Mouse (Mus musculus) embryonic facial prominence, embryonic 14.5 days (tissue): ENCODE results near the gene Ldlrad3. TPM values are rescaled to one million over a fixed set of nuclear protein-coding genes. Genes with fewer than 3 reads are reported as not detected.
A peak's percentile ranks its signal among the peaks of the same experiment; 100 is the strongest.

ENCODE experiments used
- ATAC-seq: fragments of 200-750 bp; cut with Nextera tagmentation; 2 replicates; pipeline ENCODE4 v1.8.0; 2017; ENCODE audit warnings: low read depth, moderate number of reproducible peaks, moderate TSS enrichment
- DNase-seq: peaks from one replicate; pipeline ENCODE4 v3.0.0-alpha.2; 2015; ENCODE audit warnings: low spot score
- H3K27ac ChIP-seq: fragments of 300-500 bp; sonication (generic); replicated peaks from 2 replicates; pipeline ENCODE4 v1.5.1; 2014; ENCODE audit warnings: low read depth, mild to moderate bottlenecking, low read length, moderate library complexity
- H3K27me3 ChIP-seq: fragments of 300-500 bp; sonication (generic); replicated peaks from 2 replicates; pipeline ENCODE4 v1.6.1; 2014; ENCODE audit warnings: low read length; ENCODE audit not compliant: control insufficient read depth, insufficient read depth
- H3K36me3 ChIP-seq: fragments of 300-500 bp; sonication (generic); 2 replicates; pipeline ENCODE4 v1.6.1; 2014; ENCODE audit warnings: low read length, mixed read lengths; ENCODE audit not compliant: control insufficient read depth, insufficient read depth
- H3K4me1 ChIP-seq: fragments of 300-500 bp; sonication (generic); 2 replicates; pipeline ENCODE4 v1.6.1; 2014; ENCODE audit warnings: antibody characterized with exemption, low read length; ENCODE audit not compliant: control insufficient read depth, insufficient read depth
- H3K4me2 ChIP-seq: fragments of 300-500 bp; sonication (generic); 2 replicates; pipeline ENCODE4 v1.6.1; 2014; ENCODE audit warnings: low read depth, mild to moderate bottlenecking, low read length, moderate library complexity, mixed read lengths
- H3K4me3 ChIP-seq: fragments of 300-500 bp; sonication (generic); 2 replicates; pipeline ENCODE4 v1.5.1; 2014; ENCODE audit warnings: low read depth, mild to moderate bottlenecking, low read length
- H3K9ac ChIP-seq: fragments of 300-500 bp; sonication (generic); 2 replicates; pipeline ENCODE4 v1.6.1; 2014; ENCODE audit warnings: low read depth, mild to moderate bottlenecking, low read length, moderate library complexity, mixed read lengths
- H3K9me3 ChIP-seq: fragments of 300-500 bp; sonication (generic); 2 replicates; pipeline ENCODE4 v1.6.1; 2016; ENCODE audit warnings: low read length; ENCODE audit not compliant: control insufficient read depth
- WGBS: fragments of 180-500 bp; shearing (Covaris S2); extraction: QIAGEN DNeasy Blood & Tissue Kit; methylation state at CpG from one replicate; pipeline ENCODE4 v1.1.7; 2014; 5-methylcytosine and 5-hydroxymethylcytosine counted together
- polyA plus RNA-seq: library from polyadenylated mRNA; unstranded; fragments of >200 nt; fragmentation: Nextera tagmentation; extraction: Ambion mirVana; gene quantifications from 2 replicates; pipeline ENCODE4 v1.2.1, GENCODE M21; 2014

Gene Ldlrad3
- polyA plus RNA-seq, 1 experiment from 2014 or later = 48.2 TPM

DNA sequence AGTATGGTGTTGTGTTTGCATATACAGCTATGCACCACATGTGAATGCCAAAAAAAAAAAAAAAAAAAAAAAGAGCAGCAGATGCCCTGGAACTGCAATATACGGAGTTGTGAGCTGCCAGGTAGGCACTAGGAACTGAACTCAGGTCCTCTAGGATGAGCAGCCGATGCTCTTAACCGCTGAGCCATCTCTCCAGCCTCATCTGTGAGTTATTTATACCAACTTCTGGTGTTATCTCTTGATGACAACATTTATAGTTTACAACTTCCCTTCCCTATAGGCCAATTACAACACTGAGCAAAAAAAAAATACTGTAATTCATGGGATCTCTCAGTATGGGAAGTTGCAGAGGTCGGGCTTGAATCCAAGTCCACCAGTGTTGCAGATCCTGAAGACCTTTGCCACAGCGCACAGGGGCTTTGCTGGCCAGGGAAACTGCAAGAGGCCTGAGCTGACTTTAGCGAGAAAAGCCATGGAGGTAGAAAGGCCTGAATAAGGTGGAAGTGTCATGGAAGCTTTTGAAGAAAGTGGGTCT lies 204.2 kb downstream of the Ldlrad3 start:
- H3K4me2 ChIP-seq = no peak overlapping the region
- H3K27me3 ChIP-seq = no peaks in the 10 kb centered on the region
- 89% methylated on average over 6 of the region's 6 CpGs for WGBS
- H3K9me3 ChIP-seq = no peaks in the 10 kb centered on the region
- DNase-seq (no peak), ATAC-seq (no peak)
- peaks cover 47% of the 10 kb centered on the region for H3K4me1 ChIP-seq
- no peak overlapping the region for H3K9ac ChIP-seq
- H3K27ac ChIP-seq = 0 out of 2 replicates have a peak overlapping the region, but pooled peaks have one; percentile 61
- no peaks in the 10 kb centered on the region for H3K36me3 ChIP-seq
- no peak overlapping the region for H3K4me3 ChIP-seq

DNA sequence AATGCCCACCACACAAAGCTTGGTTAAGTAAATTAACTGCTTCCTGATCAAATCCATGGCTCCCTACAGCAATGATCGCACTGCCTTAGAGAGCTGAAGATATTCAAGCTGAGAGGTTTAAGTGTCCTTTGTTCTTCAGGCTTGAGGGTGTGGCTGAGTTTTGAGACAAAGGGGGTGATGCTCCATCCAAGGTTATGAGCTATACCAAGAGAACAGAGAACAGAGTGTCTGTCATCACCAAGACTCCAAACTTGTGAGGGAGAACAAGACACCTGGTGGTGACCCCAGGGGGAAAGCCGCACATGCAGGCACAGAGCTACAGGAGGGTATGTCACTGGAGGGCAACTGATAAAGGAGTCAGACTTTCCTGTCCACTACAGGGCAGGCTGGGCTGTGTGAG lies 205.0 kb downstream of the Ldlrad3 start:
- Histone ChIP-seq H3K4me1 (peaks cover 39% of the 10 kb centered on the region), H3K4me2 (no peak overlapping the region), H3K9me3 (no peaks in the 10 kb centered on the region), H3K4me3 (no peak overlapping the region), H3K36me3 (no peaks in the 10 kb centered on the region), H3K27me3 (no peaks in the 10 kb centered on the region), H3K9ac (no peak overlapping the region), H3K27ac (no peak overlapping the region)
- WGBS = 70% methylated on average over 2 of the region's 2 CpGs
- no peak for ATAC-seq
- no peak for DNase-seq

DNA sequence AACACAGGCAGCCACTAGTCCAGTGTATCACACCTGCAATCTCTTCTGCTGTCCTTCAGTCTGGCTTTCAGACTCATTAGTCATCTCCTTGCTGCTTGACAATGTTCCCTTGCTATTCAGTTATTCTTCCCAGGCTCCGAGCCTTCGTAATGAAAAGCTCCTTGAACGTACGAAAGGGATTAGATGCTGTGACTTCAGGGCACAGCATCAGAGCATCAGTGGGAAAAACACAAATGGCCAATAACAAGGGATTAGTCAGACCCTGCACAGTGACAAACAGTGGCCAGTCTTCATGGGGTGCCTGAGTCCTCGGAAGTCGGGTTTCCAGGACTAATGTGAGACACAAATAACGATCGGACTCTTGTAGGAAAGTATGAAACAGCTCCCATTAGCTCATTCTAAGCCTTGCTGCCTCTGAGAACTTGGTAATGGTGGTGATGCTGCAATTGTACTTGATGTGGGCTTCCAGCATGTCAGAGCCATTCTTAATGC lies 205.7 kb downstream of the Ldlrad3 start:
- peaks cover 35% of the 10 kb centered on the region for H3K4me1 ChIP-seq

DNA sequence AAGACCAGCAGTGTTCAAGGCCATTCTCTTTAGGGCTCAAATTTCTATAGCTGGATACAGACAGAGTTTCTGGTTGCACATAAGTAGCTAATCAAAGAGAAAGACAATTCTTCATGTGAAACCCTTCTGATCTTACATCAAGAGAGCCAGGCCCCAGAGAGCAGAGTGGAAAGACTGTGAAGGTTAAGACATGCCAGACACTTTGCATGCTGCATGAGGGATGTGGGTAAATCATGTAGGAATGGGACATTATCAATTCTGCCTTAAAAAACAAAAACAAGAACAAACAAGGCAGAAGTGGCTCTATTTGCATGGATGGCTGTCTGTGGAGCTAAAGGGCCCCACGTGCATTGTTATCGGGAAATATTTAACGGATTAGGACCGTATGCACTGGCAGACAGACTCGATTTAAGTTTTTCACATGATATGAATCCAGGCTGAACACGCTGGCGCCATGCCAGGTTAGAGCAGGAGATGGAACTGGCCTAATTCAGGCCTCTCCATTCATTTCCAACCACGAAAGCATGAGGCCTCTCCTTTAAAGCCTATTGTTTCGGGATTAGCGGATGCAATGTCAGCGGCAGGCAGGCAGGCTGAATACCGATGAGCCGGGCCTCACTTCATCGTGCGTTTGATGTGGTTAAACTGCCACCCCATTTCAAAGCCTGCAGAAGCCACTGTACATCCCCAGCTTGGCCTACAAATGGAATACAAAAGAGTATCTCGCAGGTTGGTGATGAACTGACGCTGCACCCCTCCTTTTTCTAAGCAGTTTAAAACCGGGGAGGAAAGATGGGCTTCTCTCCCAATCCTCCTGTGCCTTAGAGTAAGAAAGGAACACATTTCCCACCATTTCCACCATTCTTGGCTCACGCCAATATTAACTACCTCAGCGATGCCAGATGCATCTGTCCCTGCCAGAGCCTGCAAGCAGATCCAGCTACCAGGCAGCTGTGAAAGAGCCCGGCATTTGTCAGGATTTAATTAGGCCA lies 207.4 kb downstream of the Ldlrad3 start:
- Histone ChIP-seq H3K4me1 (peaks cover 31% of the 10 kb centered on the region), H3K27me3 (no peaks in the 10 kb centered on the region), H3K4me3 (no peak overlapping the region), H3K4me2 (peak overlapping the region; percentile 10), H3K9ac (peak overlapping the region; percentile 40; the same call in 1 of the 2 replicates), H3K27ac (peak overlapping the region; percentile 45), H3K9me3 (no peaks in the 10 kb centered on the region), H3K36me3 (no peaks in the 10 kb centered on the region)
- DNase-seq = peak; percentile 94
- ATAC-seq = peak; percentile 83
- WGBS = 13% methylated on average over 21 of the region's 21 CpGs

More for the DNA sequence above, 205.7 kb downstream of the Ldlrad3 start:
- ATAC-seq (no peak), DNase-seq (no peak)
- Histone ChIP-seq H3K9me3 (no peaks in the 10 kb centered on the region), H3K27me3 (no peaks in the 10 kb centered on the region), H3K9ac (no peak overlapping the region), H3K27ac (no peak overlapping the region), H3K4me2 (no peak overlapping the region), H3K4me3 (no peak overlapping the region), H3K36me3 (no peaks in the 10 kb centered on the region)
- WGBS = 68% methylated on average over 8 of the region's 8 CpGs

DNA sequence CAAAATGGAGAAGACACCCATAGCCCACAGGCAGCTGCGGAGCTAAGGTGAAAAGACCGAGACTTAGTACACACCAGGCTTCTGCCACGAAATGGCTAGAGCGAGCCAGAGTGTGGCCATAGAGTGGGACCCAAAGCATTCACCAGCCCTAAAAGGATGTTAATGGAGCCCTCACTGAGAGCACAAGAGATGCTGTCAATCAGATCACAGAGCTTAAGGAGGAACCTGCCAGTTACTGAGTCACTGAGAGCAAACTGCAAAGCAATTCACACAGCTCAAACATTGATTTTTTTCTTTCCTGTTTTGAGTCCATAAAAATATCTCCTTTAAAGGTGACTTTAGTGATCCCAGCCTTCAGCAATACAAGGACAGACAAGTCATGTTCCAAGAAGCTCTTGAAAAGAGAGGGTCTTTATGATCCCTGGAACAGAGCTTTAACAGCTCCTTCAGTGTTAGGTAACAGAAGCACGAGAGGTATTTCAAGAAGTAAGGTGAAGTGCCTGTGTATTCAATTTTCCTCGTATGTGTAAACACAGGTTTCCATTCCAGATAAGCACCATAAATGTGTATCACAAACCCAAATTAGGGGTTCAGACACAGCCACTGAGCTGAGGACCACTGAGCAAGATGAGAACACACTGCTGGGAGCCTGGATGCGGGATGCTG lies 209.7 kb downstream of the Ldlrad3 start:
- Histone ChIP-seq H3K4me2 (no peak overlapping the region), H3K27me3 (no peaks in the 10 kb centered on the region), H3K4me3 (no peak overlapping the region), H3K27ac (no peak overlapping the region), H3K9ac (no peak overlapping the region), H3K36me3 (no peaks in the 10 kb centered on the region), H3K9me3 (no peaks in the 10 kb centered on the region), H3K4me1 (peaks cover 14% of the 10 kb centered on the region)
- DNase-seq (no peak), ATAC-seq (no peak)
- 83% methylated on average over 7 of the region's 7 CpGs for WGBS

DNA sequence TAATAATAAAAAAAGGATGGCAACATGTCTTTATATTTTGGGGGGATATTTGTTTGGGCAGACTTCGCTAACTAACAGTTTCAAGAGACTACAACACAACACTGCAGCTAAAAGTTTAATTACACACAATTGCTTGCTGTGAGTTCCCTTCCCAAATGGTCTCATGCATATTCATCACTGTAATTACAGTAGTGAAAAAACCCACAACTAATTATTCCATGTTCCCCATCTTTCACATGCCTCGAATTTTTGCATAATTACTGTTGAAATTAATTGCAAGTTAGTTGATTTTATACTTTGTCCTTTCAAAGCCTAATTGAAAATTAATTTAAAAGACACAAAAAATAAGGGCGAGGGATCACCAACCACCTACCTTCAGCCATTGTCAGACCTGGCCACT lies 212.4 kb downstream of the Ldlrad3 start:
- Histone ChIP-seq H3K4me2 (no peak overlapping the region), H3K4me1 (peaks cover 8% of the 10 kb centered on the region), H3K27ac (no peak overlapping the region), H3K9ac (no peak overlapping the region), H3K36me3 (no peaks in the 10 kb centered on the region), H3K9me3 (no peaks in the 10 kb centered on the region), H3K27me3 (no peaks in the 10 kb centered on the region), H3K4me3 (no peak overlapping the region)
- ATAC-seq (no peak), DNase-seq (no peak)
- WGBS = 89% methylated on average over 3 of the region's 3 CpGs

DNA sequence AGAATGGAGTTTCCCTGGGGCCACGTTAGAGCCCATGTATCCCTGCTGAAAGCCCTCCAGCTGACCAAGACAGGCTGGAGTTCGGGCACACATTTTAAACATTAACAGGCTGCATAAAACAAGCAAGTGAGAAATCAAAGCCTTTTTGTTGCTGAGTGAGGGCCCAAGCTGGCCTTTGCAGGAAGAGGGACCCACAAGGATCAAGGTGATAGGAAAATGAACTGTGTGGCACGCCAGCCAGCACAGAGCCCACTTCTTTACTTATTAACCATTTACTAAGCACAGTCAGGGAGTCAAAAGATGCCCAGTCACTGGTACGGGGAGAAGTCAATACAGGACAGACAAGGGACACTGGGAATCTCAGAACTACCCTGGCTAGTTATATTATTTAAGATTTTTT lies 218.6 kb downstream of the Ldlrad3 start:
- DNase-seq = no peak
- Histone ChIP-seq H3K9ac (no peak overlapping the region), H3K4me3 (no peak overlapping the region), H3K4me2 (no peak overlapping the region), H3K27me3 (no peaks in the 10 kb centered on the region), H3K4me1 (peaks cover 3% of the 10 kb centered on the region), H3K9me3 (no peaks in the 10 kb centered on the region), H3K36me3 (no peaks in the 10 kb centered on the region), H3K27ac (no peak overlapping the region)
- 33% methylated on average over 4 of the region's 4 CpGs for WGBS
- ATAC-seq = no peak

DNA sequence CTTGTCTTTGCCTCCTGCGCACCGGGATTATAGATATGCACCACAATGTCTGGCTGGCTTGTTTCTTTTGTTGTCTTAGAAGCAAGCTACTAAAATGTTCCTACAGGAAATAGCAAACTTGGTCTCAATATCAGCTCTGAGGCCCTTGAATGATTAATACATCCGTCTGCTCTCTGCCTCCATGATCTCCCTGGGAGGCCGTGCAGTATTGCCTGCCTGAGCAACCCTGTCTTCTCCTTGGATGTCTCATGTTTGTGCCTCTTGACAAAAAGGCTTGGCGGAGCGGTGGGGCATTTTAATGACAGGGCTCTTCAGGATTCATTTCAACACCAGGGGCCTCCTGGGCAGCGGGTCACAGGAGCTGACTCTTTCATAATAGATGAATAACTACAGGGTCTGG lies 219.0 kb downstream of the Ldlrad3 start:
- peaks cover 3% of the 10 kb centered on the region for H3K4me1 ChIP-seq

More for the DNA sequence above, 219.0 kb downstream of the Ldlrad3 start:
- Histone ChIP-seq H3K27ac (no peak overlapping the region), H3K36me3 (no peaks in the 10 kb centered on the region), H3K4me2 (no peak overlapping the region), H3K9me3 (no peaks in the 10 kb centered on the region), H3K9ac (no peak overlapping the region), H3K27me3 (no peaks in the 10 kb centered on the region), H3K4me3 (no peak overlapping the region)
- no peak for ATAC-seq
- DNase-seq = no peak
- 52% methylated on average over 7 of the region's 7 CpGs for WGBS
